Mouse (Mus musculus): ENCODE measurements around the gene St3gal3. TPM values are rescaled to one million over a fixed set of nuclear protein-coding genes. Genes with fewer than 3 reads are reported as not detected.
A peak's percentile ranks its signal among the peaks of the same experiment; 100 is the strongest.

Gene St3gal3
- total RNA-seq, 2 experiments from 2014 or later = 46.0 to 47.4 TPM

GRCm38 (mm10) chr4:117926545-117927482, 207.9 kb downstream of the St3gal3 start:
- peak overlapping the region; percentile 58 for H3K4me3 ChIP-seq
- H3K27ac ChIP-seq = peak overlapping the region; percentile 82
- intact Hi-C loops (cut with DNase I) = loop anchor here (5.0 kb wide), 2 partner anchors 100 to 365 kb away; partner anchors contain the start of gene Ptprf
- no peak for TF ChIP-seq CTCF (IDR thresholded peaks at IDR 0.05)
- DNase-seq (ENCODE audit: extremely low spot score in 1 of 2, low spot score in 2 of 2) = peak; percentile 70 to 72

DNA sequence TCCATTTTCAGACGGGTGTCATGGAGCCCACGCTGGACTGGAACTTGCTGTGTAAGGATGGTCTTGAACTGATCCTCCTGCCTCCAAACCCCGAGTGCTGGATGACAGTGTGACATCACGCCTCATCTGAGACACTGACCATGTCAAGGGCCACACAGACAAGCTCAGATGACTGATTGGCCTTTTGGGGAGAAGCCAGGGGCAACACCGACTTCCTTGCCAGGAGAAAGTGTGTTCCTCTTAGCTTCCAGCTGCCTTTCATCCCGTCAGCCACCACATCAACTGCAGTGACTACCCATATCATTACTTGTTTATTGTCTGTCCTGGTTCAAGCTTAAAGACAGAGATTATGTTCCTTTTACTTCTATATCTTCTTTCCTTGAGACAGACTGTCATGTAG, 209.8 kb downstream of the St3gal3 start:
- TF ChIP-seq CTCF (IDR thresholded peaks at IDR 0.05) = no peak
- no peak for DNase-seq (ENCODE audit: extremely low spot score in 1 of 2, low spot score in 2 of 2)
- Histone ChIP-seq H3K4me3 (no peak overlapping the region), H3K27ac (no peak overlapping the region)
- intact Hi-C loops (cut with DNase I) = loop anchor here (5.0 kb wide), 2 partner anchors 98 to 367 kb away; partner anchors contain the start of gene Ptprf

- intact Hi-C loops (cut with DNase I) = no loop called here
- no peak for TF ChIP-seq CTCF (IDR thresholded peaks at IDR 0.05)
- Histone ChIP-seq H3K27ac (no peak overlapping the region), H3K4me3 (no peak overlapping the region)
- DNase-seq (ENCODE audit: extremely low spot score in 1 of 2, low spot score in 2 of 2) = no peak
These were observed 211.3 kb downstream of the St3gal3 start for GRCm38 (mm10) chr4:117923450-117923849.

GRCm38 (mm10) chr4:117921358-117921757, 213.4 kb downstream of the St3gal3 start:
- Histone ChIP-seq H3K4me3 (no peak overlapping the region), H3K27ac (no peak overlapping the region)
- DNase-seq (ENCODE audit: extremely low spot score in 1 of 2, low spot score in 2 of 2) = no peak
- intact Hi-C loops (cut with DNase I) = no loop called here
- no peak for TF ChIP-seq CTCF (IDR thresholded peaks at IDR 0.05)

- intact Hi-C loops (cut with DNase I) = no loop called here
- TF ChIP-seq CTCF (IDR thresholded peaks at IDR 0.05) = no peak
- H3K27ac ChIP-seq = no peak overlapping the region
- DNase-seq (ENCODE audit: extremely low spot score in 1 of 2, low spot score in 2 of 2) = no peak
- no peak overlapping the region for H3K4me3 ChIP-seq
These were observed 216.0 kb downstream of the St3gal3 start for GRCm38 (mm10) chr4:117918762-117919161.

DNA sequence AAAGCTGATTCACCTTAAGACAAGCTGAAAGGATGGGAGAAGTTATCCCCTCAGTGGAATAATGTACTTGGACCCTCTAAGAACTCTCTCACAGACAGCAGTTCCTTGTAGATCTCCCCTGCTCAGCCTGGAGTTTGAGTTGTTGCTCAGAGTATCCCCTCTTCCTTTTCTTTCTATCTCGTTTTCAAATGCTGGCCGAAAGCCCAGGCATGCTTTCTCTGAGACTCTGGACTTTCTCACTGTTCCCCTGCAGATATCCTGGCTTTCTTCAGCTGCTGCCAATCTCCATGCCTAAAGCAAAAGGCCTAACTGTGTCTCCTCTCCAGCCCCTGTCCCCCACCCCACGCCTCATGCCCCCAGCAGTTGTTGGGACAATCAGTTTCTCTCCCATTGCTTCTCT, 216.5 kb downstream of the St3gal3 start:
- TF ChIP-seq CTCF (IDR thresholded peaks at IDR 0.05) = no peak
- DNase-seq (ENCODE audit: extremely low spot score in 1 of 2, low spot score in 2 of 2) = no peak
- H3K4me3 ChIP-seq = no peak overlapping the region
- H3K27ac ChIP-seq = no peak overlapping the region
- intact Hi-C loops (cut with DNase I) = no loop called here

- Histone ChIP-seq H3K4me3 (no peak overlapping the region), H3K27ac (no peak overlapping the region)
- TF ChIP-seq CTCF (IDR thresholded peaks at IDR 0.05) = no peak
- intact Hi-C loops (cut with DNase I) = no loop called here
- no peak for DNase-seq (ENCODE audit: extremely low spot score in 1 of 2, low spot score in 2 of 2)
These were observed 216.9 kb downstream of the St3gal3 start for GRCm38 (mm10) chr4:117917847-117918246.

DNA sequence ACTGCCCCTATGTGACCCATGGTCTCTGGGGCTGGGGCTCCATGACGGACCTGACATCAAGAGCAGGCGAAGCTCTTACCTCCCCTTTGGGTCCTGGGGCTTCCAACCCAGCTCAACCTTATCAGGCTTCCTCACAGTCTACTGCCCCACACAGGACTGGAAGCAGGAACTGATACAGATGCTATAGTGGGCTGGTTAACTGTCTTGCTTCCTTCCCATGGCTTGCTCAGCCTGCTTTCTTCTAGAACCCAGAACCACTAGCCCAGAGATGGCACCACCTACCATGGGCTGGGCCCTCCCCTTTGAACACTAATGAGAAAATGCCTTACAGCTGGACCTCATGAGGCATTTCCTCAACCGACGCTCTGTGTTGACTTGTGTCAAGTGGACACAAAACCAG, 217.3 kb downstream of the St3gal3 start:
- no peak overlapping the region for H3K4me3 ChIP-seq
- no peak for DNase-seq (ENCODE audit: extremely low spot score in 1 of 2, low spot score in 2 of 2)
- no peak for TF ChIP-seq CTCF (IDR thresholded peaks at IDR 0.05)
- H3K27ac ChIP-seq = no peak overlapping the region
- intact Hi-C loops (cut with DNase I) = no loop called here

GRCm38 (mm10) chr4:117916386-117916785, 218.3 kb downstream of the St3gal3 start:
- TF ChIP-seq CTCF (IDR thresholded peaks at IDR 0.05) = no peak
- intact Hi-C loops (cut with DNase I) = no loop called here
- Histone ChIP-seq H3K4me3 (no peak overlapping the region), H3K27ac (no peak overlapping the region)
- no peak for DNase-seq (ENCODE audit: extremely low spot score in 1 of 2, low spot score in 2 of 2)

- intact Hi-C loops (cut with DNase I) = loop anchor here (2.0 kb wide), 1 partner anchor 29 kb away; the partner anchor contains the start of gene Atp6v0b
- no peak for TF ChIP-seq CTCF (IDR thresholded peaks at IDR 0.05)
- peak overlapping the region; percentile 100 for H3K27ac ChIP-seq
These were observed 219.1 kb downstream of the St3gal3 start for GRCm38 (mm10) chr4:117915489-117916105.

DNA sequence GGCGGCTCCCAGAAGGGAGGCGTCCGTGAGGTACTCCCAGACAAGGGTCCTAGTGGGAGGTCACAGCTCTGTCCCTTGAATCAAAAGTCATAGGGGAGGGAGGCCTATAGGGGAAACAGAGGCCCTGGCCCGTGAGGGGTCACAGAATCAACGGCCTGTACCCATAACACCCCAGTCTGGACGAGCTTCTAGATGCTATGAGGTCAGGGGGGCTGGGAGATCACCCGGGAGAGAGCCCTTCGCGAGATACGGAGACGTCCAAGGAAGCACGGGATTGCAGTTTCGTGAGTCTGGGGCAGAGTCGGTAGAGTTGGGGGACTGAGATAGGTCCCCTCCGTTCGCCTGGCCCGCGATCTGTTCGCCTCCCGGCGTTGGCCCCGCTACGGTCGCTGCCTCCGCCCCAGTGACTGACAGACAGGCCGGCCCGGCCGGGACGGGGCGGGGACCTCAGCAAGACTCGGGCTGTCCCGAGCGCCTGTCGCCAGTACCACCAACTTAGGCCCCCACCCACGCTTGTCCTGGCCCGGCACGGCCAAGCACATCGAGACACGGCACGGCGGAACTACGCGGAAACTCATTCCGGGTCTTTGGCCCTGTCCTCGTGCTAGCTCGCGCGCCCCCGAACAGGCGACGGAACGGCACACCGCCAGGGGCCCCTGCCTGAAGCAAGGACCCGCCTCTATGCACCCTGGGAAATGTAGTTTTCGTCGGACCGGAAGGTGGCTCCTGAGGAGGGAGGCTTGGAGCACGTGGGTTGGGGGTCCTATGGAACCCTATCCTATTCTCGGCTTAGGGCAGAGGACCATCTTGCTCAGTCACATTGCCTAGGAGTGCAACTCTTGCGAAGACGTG, 219.9 kb downstream of the St3gal3 start, which contains the start of gene Ipo13:
Ipo13 (minus strand) TSS at position 409 of the 852 bp plus-strand sequence.
- intact Hi-C loops (cut with DNase I) = loop anchor here (2.0 kb wide), 1 partner anchor 28 kb away; the partner anchor contains the start of gene Atp6v0b
- H3K27ac ChIP-seq = peak within 1 kb of the TSS; percentile 100
- H3K4me3 ChIP-seq = peak within 1 kb of the TSS; percentile 95
- TF ChIP-seq CTCF (IDR thresholded peaks at IDR 0.05) = peak; percentile 32
- peak; percentile 89 to 90 for DNase-seq (ENCODE audit: extremely low spot score in 1 of 2, low spot score in 2 of 2)

More at GRCm38 (mm10) chr4:117915489-117916105, 219.1 kb downstream of the St3gal3 start:
- DNase-seq (ENCODE audit: extremely low spot score in 1 of 2, low spot score in 2 of 2) = no peak
- peak overlapping the region; percentile 95 for H3K4me3 ChIP-seq
